Mouse (Mus musculus) forebrain, embryonic 11.5 days (tissue): ENCODE measurements around the gene Efna3. TPM values are rescaled to one million over a fixed set of nuclear protein-coding genes. Genes with fewer than 3 reads are reported as not detected.

Source experiments
- ATAC-seq: fragments of 200-750 bp; cut with Nextera tagmentation; replicated peaks from 2 replicates; pipeline ENCODE4 v1.8.0; 2017; ENCODE audit warnings: moderate TSS enrichment; ENCODE audit not compliant: low FRiP score
- DNase-seq: peaks from one replicate; pipeline ENCODE4 v3.0.0-alpha.2; 2017; ENCODE audit warnings: low spot score
- H3K27ac ChIP-seq: fragments of 300-500 bp; sonication (generic); 2 replicates; pipeline ENCODE4 v1.5.1; 2014; ENCODE audit warnings: low read depth, low read length
- H3K27me3 ChIP-seq: fragments of 300-500 bp; sonication (generic); 2 replicates; pipeline ENCODE4 v1.6.1; 2014; ENCODE audit warnings: mild to moderate bottlenecking, low read length, mixed read lengths; ENCODE audit not compliant: control insufficient read depth, insufficient read depth
- H3K36me3 ChIP-seq: fragments of 300-500 bp; sonication (generic); 2 replicates; pipeline ENCODE4 v1.6.1; 2014; ENCODE audit warnings: mild to moderate bottlenecking, low read length, moderate library complexity, mixed read lengths; ENCODE audit not compliant: control insufficient read depth, insufficient read depth
- H3K4me1 ChIP-seq: fragments of 300-500 bp; sonication (generic); replicated peaks from 2 replicates; pipeline ENCODE4 v1.6.1; 2014; ENCODE audit warnings: low read length, mixed read lengths; ENCODE audit not compliant: control insufficient read depth, insufficient read depth
- H3K4me2 ChIP-seq: fragments of 300-500 bp; sonication (generic); 2 replicates; pipeline ENCODE4 v1.6.1; 2014; ENCODE audit warnings: low read depth, mild to moderate bottlenecking, low read length, moderate library complexity, mixed read lengths; ENCODE audit not compliant: severe bottlenecking
- H3K4me3 ChIP-seq: fragments of 300-500 bp; sonication (generic); 2 replicates; pipeline ENCODE4 v1.5.1; 2014; ENCODE audit warnings: low read depth, low read length
- H3K9ac ChIP-seq: fragments of 300-500 bp; sonication (generic); 2 replicates; pipeline ENCODE4 v1.6.1; 2014; ENCODE audit warnings: low read length
- H3K9me3 ChIP-seq: fragments of 300-500 bp; sonication (generic); 2 replicates; pipeline ENCODE4 v1.6.1; 2016; ENCODE audit warnings: low read length, mixed read lengths; ENCODE audit not compliant: control insufficient read depth
- WGBS: fragments of 180-500 bp; shearing (Covaris S2); extraction: QIAGEN DNeasy Blood & Tissue Kit; methylation state at CpG from one replicate; pipeline ENCODE4 v1.1.7; 2014; 5-methylcytosine and 5-hydroxymethylcytosine counted together
- polyA plus RNA-seq: library from polyadenylated mRNA; unstranded; fragments of >200 nt; fragmentation: Nextera tagmentation; extraction: Ambion mirVana; gene quantifications from 2 replicates; pipeline ENCODE4 v1.2.1, GENCODE M21; 2014

Efna3 gene
- polyA plus RNA-seq, 1 experiment from 2014 or later: 7.7 TPM

- 72% methylated on average over 6 of the region's 6 CpGs for WGBS
- Histone ChIP-seq H3K4me1 (peaks cover 7% of the 10 kb centered on the region; the same call in 1 of the 2 replicates), H3K27me3 (no peaks in the 10 kb centered on the region), H3K9ac (peak overlapping the region; percentile 81), H3K4me2 (peak overlapping the region; percentile 83), H3K9me3 (no peaks in the 10 kb centered on the region), H3K27ac (no peak overlapping the region), H3K4me3 (no peak overlapping the region), H3K36me3 (no peaks in the 10 kb centered on the region)
- DNase-seq (peak; percentile 63), ATAC-seq (no peak)
These were observed 51.9 kb downstream of the Efna3 start for GRCm38 (mm10) chr3:89270891-89271290.

- peaks cover 7% of the 10 kb centered on the region; the same call in 1 of the 2 replicates for H3K4me1 ChIP-seq
- peak; percentile 79 for DNase-seq
- no peaks in the 10 kb centered on the region for H3K36me3 ChIP-seq
- ATAC-seq: peak; percentile 51
- H3K9ac ChIP-seq: peak within 1 kb of the TSS; percentile 81
- 5% methylated on average over 39 of the region's 39 CpGs for WGBS
- peak within 1 kb of the TSS; percentile 83 for H3K4me2 ChIP-seq
- H3K27ac ChIP-seq: no peak within 1 kb of the TSS
- no peaks in the 10 kb centered on the region for H3K9me3 ChIP-seq
- H3K27me3 ChIP-seq: no peaks in the 10 kb centered on the region
- peak within 1 kb of the TSS; percentile 46 for H3K4me3 ChIP-seq
These were observed 52.6 kb downstream of the Efna3 start, which contains the start of gene Slc50a1 for GRCm38 (mm10) chr3:89270051-89270755. Gene Slc50a1, minus strand, starts transcription at chr3:89270570.

- Histone ChIP-seq H3K27ac (no peak overlapping the region), H3K9me3 (no peaks in the 10 kb centered on the region), H3K27me3 (no peaks in the 10 kb centered on the region), H3K4me1 (peaks cover 7% of the 10 kb centered on the region; the same call in 1 of the 2 replicates), H3K36me3 (no peaks in the 10 kb centered on the region), H3K9ac (no peak overlapping the region), H3K4me2 (no peak overlapping the region), H3K4me3 (no peak overlapping the region)
- 46% methylated on average over 8 of the region's 8 CpGs for WGBS
- DNase-seq: no peak
- ATAC-seq: no peak
These were observed 53.8 kb downstream of the Efna3 start for GRCm38 (mm10) chr3:89268916-89269315.

DNA sequence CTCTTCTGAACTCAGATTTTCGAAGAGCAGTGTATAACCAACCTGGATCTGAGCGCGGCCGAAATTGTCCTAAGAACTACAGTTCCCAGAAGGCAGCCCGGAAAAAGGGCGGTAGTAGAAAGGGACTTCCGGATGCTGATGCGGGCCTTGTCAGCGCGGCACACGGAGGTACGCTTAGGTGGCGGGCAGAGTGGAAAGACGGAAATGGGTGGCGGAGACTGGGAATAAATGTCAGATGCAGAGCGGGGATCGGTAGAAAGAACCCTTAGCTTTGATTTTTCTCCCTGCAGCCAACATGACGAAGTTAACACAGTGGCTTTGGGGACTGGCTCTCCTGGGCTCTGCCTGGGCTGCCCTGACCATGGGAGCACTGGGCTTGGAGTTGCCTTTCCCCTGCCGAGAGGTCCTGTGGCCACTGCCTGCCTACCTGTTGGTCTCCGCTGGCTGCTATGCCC lies 56.3 kb downstream of the Efna3 start:
- peak; percentile 87 for ATAC-seq

More for the DNA sequence above, 56.3 kb downstream of the Efna3 start:
- DNase-seq: peak; percentile 85
- Histone ChIP-seq H3K27ac (no peak overlapping the region), H3K36me3 (no peaks in the 10 kb centered on the region), H3K4me3 (peak overlapping the region; percentile 72), H3K4me2 (peak overlapping the region; percentile 92), H3K4me1 (peaks cover 7% of the 10 kb centered on the region; the same call in 1 of the 2 replicates), H3K9ac (peak overlapping the region; percentile 87), H3K9me3 (no peaks in the 10 kb centered on the region), H3K27me3 (no peaks in the 10 kb centered on the region)
- WGBS: under 1% methylated on average over 20 of the region's 20 CpGs

Other genes starting within 250 kb of the Efna3 start
- 23.9 and 24.5 TPM in 2 replicates for gene Rusc1, start 229.7 kb downstream of the Efna3 start, polyA plus RNA-seq
- gene Gm43738, start 221.9 kb downstream of the Efna3 start, polyA plus RNA-seq: not detected in 2 replicates
- gene Fdps, start 221.0 kb downstream of the Efna3 start, polyA plus RNA-seq: 332 and 356 TPM in 2 replicates
- 2.1 and 2.8 TPM in 2 replicates for gene Pklr, start 186.8 kb downstream of the Efna3 start, polyA plus RNA-seq
- 6.3 and 6.7 TPM in 2 replicates for gene Hcn3, start 162.8 kb downstream of the Efna3 start, polyA plus RNA-seq
- 34.7 and 40.8 TPM in 2 replicates for gene Clk2, start 158.2 kb downstream of the Efna3 start, polyA plus RNA-seq
- gene Scamp3, start 145.5 kb downstream of the Efna3 start, polyA plus RNA-seq: 92.5 and 107 TPM in 2 replicates
- 26.3 and 27.8 TPM in 2 replicates for gene Fam189b, start 139.8 kb downstream of the Efna3 start, polyA plus RNA-seq
- gene Gba, start 120.0 kb downstream of the Efna3 start, polyA plus RNA-seq: 32.4 and 37.7 TPM in 2 replicates
- 63.3 and 69.9 TPM in 2 replicates for gene Thbs3, start 107.8 kb downstream of the Efna3 start, polyA plus RNA-seq
- gene Mtx1, start 95.9 kb downstream of the Efna3 start, polyA plus RNA-seq: 194 and 213 TPM in 2 replicates
- gene Muc1, start 93.9 kb downstream of the Efna3 start, polyA plus RNA-seq: 2.0 and 3.4 TPM in 2 replicates
- gene Krtcap2, start 77.0 kb downstream of the Efna3 start, polyA plus RNA-seq: 237 and 252 TPM in 2 replicates
- gene Trim46, start 76.7 kb downstream of the Efna3 start, polyA plus RNA-seq: 11.9 and 13.5 TPM in 2 replicates
- gene Dpm3, start 63.6 kb downstream of the Efna3 start, polyA plus RNA-seq: 79.0 and 83.9 TPM in 2 replicates
- gene Slc50a1, start 52.4 kb downstream of the Efna3 start, polyA plus RNA-seq: 28.4 and 31.8 TPM in 2 replicates
- gene Efna1, start 41.8 kb downstream of the Efna3 start, polyA plus RNA-seq: 10.8 and 11.4 TPM in 2 replicates
- 17.1 and 20.7 TPM in 2 replicates for gene Efna4, start 15.1 kb upstream of the Efna3 start, polyA plus RNA-seq
- 27.9 and 28.4 TPM in 2 replicates for gene Adam15, start 27.0 kb upstream of the Efna3 start, polyA plus RNA-seq
- 0.13 TPM in 1 of 2 replicates, not detected in the other for gene Dcst2, start 39.0 kb upstream of the Efna3 start, polyA plus RNA-seq
- 0.08 and 0.15 TPM in 2 replicates for gene Dcst1, start 42.3 kb upstream of the Efna3 start, polyA plus RNA-seq
- gene Zbtb7b, start 71.8 kb upstream of the Efna3 start, polyA plus RNA-seq: 1.3 and 1.4 TPM in 2 replicates
- 0.91 and 1.9 TPM in 2 replicates for gene Lenep, start 79.8 kb upstream of the Efna3 start, polyA plus RNA-seq
- 28.5 and 31.9 TPM in 2 replicates for gene Flad1, start 88.9 kb upstream of the Efna3 start, polyA plus RNA-seq
- 491 and 495 TPM in 2 replicates for gene Cks1b, start 95.4 kb upstream of the Efna3 start, polyA plus RNA-seq
- gene Shc1, start 95.5 kb upstream of the Efna3 start, polyA plus RNA-seq: 30.9 and 31.6 TPM in 2 replicates
- 53.9 and 60.6 TPM in 2 replicates for gene Pygo2, start 107.2 kb upstream of the Efna3 start, polyA plus RNA-seq
- gene Pbxip1, start 113.7 kb upstream of the Efna3 start, polyA plus RNA-seq: 9.1 and 10.0 TPM in 2 replicates
- gene Pmvk, start 131.6 kb upstream of the Efna3 start, polyA plus RNA-seq: 62.5 and 71.1 TPM in 2 replicates
- gene Kcnn3, start 197.2 kb upstream of the Efna3 start, polyA plus RNA-seq: 1.3 and 1.8 TPM in 2 replicates